Mouse (Mus musculus) stomach, embryonic 14.5 days (tissue): ENCODE results near the gene Cep350. TPM values are rescaled to one million over a fixed set of nuclear protein-coding genes. Genes with fewer than 3 reads are reported as not detected.

Source experiments
- ATAC-seq: fragments of 200-750 bp; cut with Nextera tagmentation; 2 replicates; pipeline ENCODE4 v1.8.0; 2017; ENCODE audit warnings: low read depth, moderate TSS enrichment; ENCODE audit not compliant: insufficient number of reproducible peaks, insufficient read depth, low FRiP score
- H3K27ac ChIP-seq: fragments of 300-500 bp; sonication (generic); 2 replicates; pipeline ENCODE4 v1.5.1; 2014; ENCODE audit warnings: mild to moderate bottlenecking, low read length, moderate library complexity, mixed read lengths
- H3K27me3 ChIP-seq: fragments of 300-500 bp; sonication (generic); 2 replicates; pipeline ENCODE4 v1.6.1; 2014; ENCODE audit warnings: low read length, control low read depth, mixed read lengths; ENCODE audit not compliant: control insufficient read depth, insufficient read depth
- H3K36me3 ChIP-seq: fragments of 300-500 bp; sonication (generic); 2 replicates; pipeline ENCODE4 v1.6.1; 2014; ENCODE audit warnings: mild to moderate bottlenecking, control low read depth, low read length, moderate library complexity, mixed read lengths; ENCODE audit not compliant: control insufficient read depth, insufficient read depth
- H3K4me1 ChIP-seq: fragments of 300-500 bp; sonication (generic); 2 replicates; pipeline ENCODE4 v1.6.1; 2014; ENCODE audit warnings: low read length, control low read depth, mixed read lengths; ENCODE audit not compliant: control insufficient read depth, insufficient read depth
- H3K4me2 ChIP-seq: fragments of 300-500 bp; sonication (generic); replicated peaks from 2 replicates; pipeline ENCODE4 v1.6.1; 2014; ENCODE audit warnings: low read depth, low read length, control low read depth
- H3K4me3 ChIP-seq: fragments of 300-500 bp; sonication (generic); 2 replicates; pipeline ENCODE4 v1.5.1; 2014; ENCODE audit warnings: low read depth, low read length, control low read depth
- H3K9ac ChIP-seq: fragments of 300-500 bp; sonication (generic); replicated peaks from 2 replicates; pipeline ENCODE4 v1.6.1; 2014; ENCODE audit warnings: low read depth, mild to moderate bottlenecking, control low read depth, low read length, moderate library complexity, mixed read lengths
- H3K9me3 ChIP-seq: fragments of 300-500 bp; sonication (generic); 2 replicates; pipeline ENCODE4 v1.6.1; 2016; ENCODE audit warnings: low read depth, low read length, control low read depth; ENCODE audit not compliant: control insufficient read depth
- WGBS: fragments of 180-500 bp; shearing (Covaris S2); extraction: QIAGEN DNeasy Blood & Tissue Kit; methylation state at CpG from one replicate; pipeline ENCODE4 v1.1.7; 2014; 5-methylcytosine and 5-hydroxymethylcytosine counted together
- polyA plus RNA-seq: library from polyadenylated mRNA; unstranded; fragments of >200 nt; fragmentation: Nextera tagmentation; extraction: Ambion mirVana; gene quantifications from 2 replicates; pipeline ENCODE4 v1.2.1, GENCODE M21; 2014

Gene Cep350
- 18.5 and 21.0 TPM in 2 replicates for polyA plus RNA-seq

DNA sequence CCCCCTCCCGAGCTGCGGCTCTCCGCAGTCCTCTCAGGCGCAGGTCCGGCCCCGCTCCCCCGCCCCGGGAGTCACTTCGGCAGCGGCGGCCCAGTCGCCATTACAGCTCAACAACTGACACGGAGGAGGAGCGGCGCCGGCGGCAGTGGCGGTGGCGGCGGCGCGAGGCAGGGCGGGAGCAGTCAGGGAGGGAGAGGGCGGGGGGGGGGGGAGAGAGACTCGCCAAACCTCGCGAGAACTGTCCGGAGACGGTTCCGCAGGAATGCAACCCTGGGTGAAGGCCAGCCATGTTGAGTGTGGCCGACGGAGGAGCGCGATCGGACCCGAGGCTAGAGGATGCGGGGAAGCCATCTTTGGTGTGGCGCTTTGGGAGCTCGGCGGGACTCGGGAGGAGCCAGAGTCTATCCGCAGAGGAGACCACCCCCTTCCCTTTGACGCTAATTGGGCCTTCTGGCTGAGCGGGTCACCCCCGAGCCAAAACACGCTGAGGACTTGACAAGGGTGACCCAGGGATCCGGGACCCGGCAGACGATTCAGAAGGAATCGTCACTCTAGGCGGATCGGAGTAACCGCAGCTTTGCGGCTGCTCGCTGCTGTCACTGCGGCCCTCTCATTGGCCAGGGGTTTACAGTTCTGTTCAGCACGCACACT, at the start of gene Cep350:
Cep350 (minus strand) TSS at position 188 of the 651 bp plus-strand sequence.
- no peaks in the 10 kb centered on the region for H3K27me3 ChIP-seq
- H3K4me2 ChIP-seq, result peak within 1 kb of the TSS; percentile 70
- 0% methylated on average over 40 of the region's 57 CpGs for WGBS
- H3K4me3 ChIP-seq, result peak within 1 kb of the TSS; percentile 99
- H3K27ac ChIP-seq, result peak within 1 kb of the TSS; percentile 93
- no peaks in the 10 kb centered on the region for H3K9me3 ChIP-seq
- peak; percentile 99 for ATAC-seq
- H3K4me1 ChIP-seq, result peaks cover 7% of the 10 kb centered on the region; the same call in 1 of the 2 replicates
- no peaks in the 10 kb centered on the region; the same call in 1 of the 2 replicates for H3K36me3 ChIP-seq
- peak within 1 kb of the TSS; percentile 98 for H3K9ac ChIP-seq

DNA sequence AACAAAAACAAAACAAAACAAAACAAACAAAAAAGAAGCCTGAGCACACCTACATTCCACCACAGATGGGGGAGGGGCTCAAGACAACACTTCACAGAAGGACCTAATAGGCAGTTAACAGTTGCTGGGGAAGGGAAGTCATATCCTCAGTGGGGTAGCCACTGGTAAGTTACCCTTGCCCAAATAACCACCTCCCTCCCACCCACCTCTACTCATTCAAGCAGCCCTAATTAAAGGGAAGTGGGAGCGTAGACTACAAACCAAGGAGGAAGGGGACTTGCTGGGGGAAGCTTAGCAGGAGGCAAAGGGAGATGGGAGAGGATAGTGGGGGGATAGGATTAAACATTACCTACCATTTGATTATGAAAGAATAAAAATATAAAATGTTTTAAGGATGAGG, 47.3 kb upstream of the Cep350 start:
- no peak overlapping the region for H3K9ac ChIP-seq
- no peak for ATAC-seq
- no peaks in the 10 kb centered on the region for H3K9me3 ChIP-seq
- H3K27ac ChIP-seq, result no peak overlapping the region
- H3K4me3 ChIP-seq, result no peak overlapping the region
- H3K36me3 ChIP-seq, result peaks cover 43% of the 10 kb centered on the region
- 96% methylated on average over 1 of the region's 1 CpGs for WGBS
- H3K4me2 ChIP-seq, result no peak overlapping the region
- H3K27me3 ChIP-seq, result no peaks in the 10 kb centered on the region
- H3K4me1 ChIP-seq, result no peaks in the 10 kb centered on the region

DNA sequence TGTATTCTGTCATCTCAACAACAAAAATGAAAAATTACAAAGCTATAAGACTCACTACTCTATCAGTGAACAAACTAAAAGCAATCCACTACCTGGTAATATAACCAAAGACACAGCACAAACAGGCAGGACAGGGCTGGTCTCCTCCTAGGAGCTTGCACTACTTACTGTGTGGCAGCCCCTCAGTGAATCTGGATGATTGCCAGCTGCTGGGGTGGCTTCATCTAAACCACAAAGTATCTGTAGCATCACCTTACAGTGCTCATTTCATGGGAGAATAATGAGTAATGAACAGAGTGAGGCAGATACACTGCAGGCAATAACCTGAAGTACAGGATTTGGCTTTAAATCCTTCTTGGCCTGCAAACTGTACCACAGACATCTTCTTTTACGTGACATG, 46.7 kb upstream of the Cep350 start:
- no peak for ATAC-seq
- H3K27ac ChIP-seq, result no peak overlapping the region
- no peaks in the 10 kb centered on the region for H3K27me3 ChIP-seq
- WGBS, result 97% methylated on average over 1 of the region's 1 CpGs
- H3K9ac ChIP-seq, result no peak overlapping the region
- H3K9me3 ChIP-seq, result no peaks in the 10 kb centered on the region
- no peak overlapping the region for H3K4me2 ChIP-seq
- no peak overlapping the region for H3K4me3 ChIP-seq
- no peaks in the 10 kb centered on the region for H3K4me1 ChIP-seq
- H3K36me3 ChIP-seq, result peaks cover 43% of the 10 kb centered on the region

DNA sequence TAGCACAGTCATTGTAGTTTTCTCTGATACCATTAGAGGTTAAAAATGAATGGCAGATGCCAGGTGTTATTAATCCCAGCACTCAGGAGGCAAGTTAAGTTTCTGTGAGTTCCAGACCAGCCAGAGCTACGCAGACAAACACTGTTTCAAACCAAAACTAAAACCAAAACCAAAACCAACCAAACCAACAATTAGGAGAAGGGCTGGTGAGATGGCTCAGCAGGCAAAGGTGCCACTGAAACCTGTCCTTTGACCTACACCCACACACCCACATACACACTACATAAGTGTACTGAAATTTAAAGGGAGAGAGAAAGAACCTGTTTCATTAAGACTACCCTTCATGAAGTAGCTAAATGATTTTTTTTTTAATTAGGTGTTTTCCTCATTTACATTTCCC, 35.9 kb upstream of the Cep350 start:
- H3K27ac ChIP-seq, result no peak overlapping the region
- H3K4me1 ChIP-seq, result no peaks in the 10 kb centered on the region
- 87% methylated on average over 1 of the region's 1 CpGs for WGBS
- H3K27me3 ChIP-seq, result no peaks in the 10 kb centered on the region
- H3K9me3 ChIP-seq, result no peaks in the 10 kb centered on the region
- H3K36me3 ChIP-seq, result peaks cover 38% of the 10 kb centered on the region
- no peak overlapping the region for H3K4me3 ChIP-seq
- no peak for ATAC-seq
- H3K4me2 ChIP-seq, result no peak overlapping the region
- H3K9ac ChIP-seq, result no peak overlapping the region

DNA sequence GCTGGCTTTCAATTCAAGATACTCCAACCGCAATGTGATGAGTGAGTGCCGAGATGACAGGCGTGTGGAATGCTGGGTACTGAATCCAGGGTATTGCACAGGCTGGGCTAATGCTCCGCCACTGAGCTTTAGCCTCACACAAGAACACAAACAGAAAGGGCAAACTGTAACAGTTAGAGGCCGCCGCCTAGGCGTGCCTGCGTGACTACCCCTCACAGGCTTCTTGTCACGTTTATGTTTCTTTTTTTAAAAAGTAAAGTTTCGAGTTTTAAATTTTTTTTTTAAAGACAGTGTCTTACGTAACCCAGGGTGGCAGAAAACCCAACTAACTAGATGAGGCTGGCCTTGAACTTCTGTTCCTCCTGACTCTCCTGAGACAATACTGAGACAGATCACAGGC, 32.9 kb upstream of the Cep350 start:
- no peak overlapping the region for H3K27ac ChIP-seq
- no peaks in the 10 kb centered on the region for H3K27me3 ChIP-seq
- no peaks in the 10 kb centered on the region for H3K9me3 ChIP-seq
- H3K36me3 ChIP-seq, result peaks cover 25% of the 10 kb centered on the region
- H3K9ac ChIP-seq, result no peak overlapping the region
- no peak for ATAC-seq
- H3K4me2 ChIP-seq, result no peak overlapping the region
- H3K4me1 ChIP-seq, result no peaks in the 10 kb centered on the region
- no peak overlapping the region for H3K4me3 ChIP-seq
- 91% methylated on average over 11 of the region's 11 CpGs for WGBS

DNA sequence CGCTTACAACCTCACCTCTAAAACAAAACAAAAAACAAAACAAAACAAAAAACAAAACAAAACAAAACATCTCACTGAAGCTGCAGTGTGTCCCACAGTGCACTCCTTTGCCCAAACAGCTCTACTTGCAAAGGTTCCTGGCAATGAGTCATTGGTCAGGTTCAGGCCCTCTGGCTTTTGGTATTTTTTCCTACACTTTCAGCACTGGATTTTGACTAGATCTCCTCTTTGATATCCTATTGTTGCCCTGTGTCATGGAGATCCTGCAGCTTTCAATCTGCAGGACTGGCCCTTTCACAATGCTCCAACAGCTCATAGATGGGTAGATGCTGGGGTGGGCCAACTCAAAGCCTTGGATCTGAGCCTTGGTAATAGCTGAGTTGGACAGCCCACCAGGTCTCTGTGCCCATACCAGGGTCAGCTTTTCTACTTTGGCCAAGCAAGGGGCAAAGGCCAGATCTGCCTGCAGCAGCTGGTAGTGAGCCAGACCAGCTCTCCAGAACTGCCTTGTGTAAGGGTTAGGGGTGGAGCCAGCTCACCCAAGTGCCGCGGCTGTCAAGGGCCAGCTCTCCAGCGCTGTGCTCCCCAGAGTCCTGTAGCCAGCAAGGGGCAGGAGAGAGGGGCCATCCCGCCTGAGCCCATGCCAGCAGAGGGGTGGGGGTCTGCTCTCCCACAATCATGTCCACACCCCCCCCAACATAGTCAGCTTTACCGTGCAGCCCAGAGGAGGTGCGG, 30.3 kb upstream of the Cep350 start:
- Histone ChIP-seq H3K4me1 (no peaks in the 10 kb centered on the region), H3K9ac (no peak overlapping the region), H3K9me3 (no peaks in the 10 kb centered on the region), H3K36me3 (peaks cover 19% of the 10 kb centered on the region), H3K27me3 (no peaks in the 10 kb centered on the region), H3K4me3 (no peak overlapping the region), H3K4me2 (no peak overlapping the region), H3K27ac (no peak overlapping the region)
- WGBS, result 84% methylated on average over 7 of the region's 7 CpGs
- ATAC-seq, result no peak

DNA sequence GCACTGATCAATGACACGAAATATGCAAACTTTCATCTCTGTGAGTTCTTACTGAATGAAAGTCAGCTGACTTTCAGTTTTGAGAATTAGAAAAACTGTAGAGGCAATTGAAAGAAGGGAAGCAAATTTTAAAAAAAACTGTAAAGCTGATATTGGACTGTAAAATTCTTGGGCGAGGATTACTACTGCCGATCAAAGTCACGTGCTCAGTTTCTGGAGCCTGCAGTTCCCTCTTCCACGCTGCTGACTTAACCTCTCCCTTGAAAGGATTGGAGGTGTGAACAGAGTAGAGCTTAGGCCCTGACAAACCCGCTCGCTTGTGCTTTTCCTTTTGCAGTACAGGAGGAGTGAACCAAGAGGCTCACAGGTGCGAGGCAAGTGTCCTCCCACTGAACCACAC, 29.3 kb upstream of the Cep350 start:
- 81% methylated on average over 8 of the region's 8 CpGs for WGBS
- no peaks in the 10 kb centered on the region for H3K27me3 ChIP-seq
- H3K4me3 ChIP-seq, result no peak overlapping the region
- H3K4me1 ChIP-seq, result no peaks in the 10 kb centered on the region
- H3K36me3 ChIP-seq, result peaks cover 12% of the 10 kb centered on the region
- H3K9ac ChIP-seq, result no peak overlapping the region
- no peak overlapping the region for H3K27ac ChIP-seq
- no peaks in the 10 kb centered on the region for H3K9me3 ChIP-seq
- H3K4me2 ChIP-seq, result no peak overlapping the region
- no peak for ATAC-seq

DNA sequence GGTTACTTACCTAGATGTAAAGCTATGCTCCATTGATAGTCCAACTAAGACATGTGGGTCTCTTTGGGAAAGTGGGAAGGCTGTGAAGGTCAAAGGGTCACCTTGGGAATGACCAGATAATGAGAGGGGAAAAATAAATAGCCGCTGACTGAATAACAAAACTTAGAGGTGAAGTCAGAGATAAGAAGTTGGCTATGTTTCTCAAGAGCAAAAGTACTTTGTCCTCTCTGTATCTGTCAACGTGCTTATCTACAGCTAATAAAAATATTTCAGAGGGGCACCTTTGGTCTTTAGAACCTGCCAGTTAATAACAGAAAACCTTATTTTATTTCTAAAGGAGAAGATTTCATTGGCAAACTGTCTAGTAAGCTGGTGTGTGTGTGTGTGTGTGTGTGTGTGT, 22.6 kb upstream of the Cep350 start:
- Histone ChIP-seq H3K9me3 (no peaks in the 10 kb centered on the region), H3K27ac (no peak overlapping the region), H3K9ac (no peak overlapping the region), H3K4me2 (no peak overlapping the region), H3K27me3 (no peaks in the 10 kb centered on the region), H3K4me1 (no peaks in the 10 kb centered on the region; the same call in 1 of the 2 replicates), H3K36me3 (no peaks in the 10 kb centered on the region), H3K4me3 (no peak overlapping the region)
- ATAC-seq, result no peak
- 33% methylated on average over 2 of the region's 2 CpGs for WGBS
